Mouse (Mus musculus) spleen, adult 2 months (tissue): ENCODE results near the gene Ccdc28b. TPM values are rescaled to one million over a fixed set of nuclear protein-coding genes. Genes with fewer than 3 reads are reported as not detected.

Source experiments
- DNase-seq, 2 experiments: peaks; one replicate each; pipeline versions ENCODE4 v3.0.0 to v3.0.0-alpha.2; 2012 to 2021; ENCODE audit warnings: low spot score in 2 of 2, low read depth in 1 of 2
- H3K27ac ChIP-seq: fragments of 200-500 bp; 2 replicates; pipeline ENCODE4 v1.5.1; 2012; ENCODE audit warnings: low read length, inconsistent platforms; ENCODE audit not compliant: insufficient read depth
- H3K27me3 ChIP-seq: fragments of 200-500 bp; 2 replicates; pipeline ENCODE4 v1.6.1; 2012; ENCODE audit warnings: mild to moderate bottlenecking, moderate library complexity, low read length, inconsistent platforms; ENCODE audit not compliant: control insufficient read depth, insufficient read depth
- H3K36me3 ChIP-seq: fragments of 200-500 bp; 2 replicates; pipeline ENCODE4 v1.6.1; 2012; ENCODE audit warnings: mild to moderate bottlenecking, low read length, inconsistent platforms; ENCODE audit not compliant: control insufficient read depth, insufficient read depth
- H3K4me1 ChIP-seq: fragments of 200-500 bp; 2 replicates; pipeline ENCODE4 v1.6.1; 2011; ENCODE audit warnings: inconsistent platforms; ENCODE audit not compliant: control insufficient read depth, insufficient read depth, insufficient read length
- H3K4me3 ChIP-seq: fragments of 200-500 bp; 2 replicates; pipeline ENCODE4 v1.5.1; 2011; ENCODE audit warnings: mild to moderate bottlenecking, inconsistent platforms; ENCODE audit not compliant: insufficient read depth, insufficient read length; ENCODE audit errors: extremely low read depth
- CTCF ChIP-seq: fragments of 200-500 bp; IDR thresholded peaks from 2 replicates; pipeline ENCODE4 v1.5.1; 2011; ENCODE audit warnings: mild to moderate bottlenecking, inconsistent platforms; ENCODE audit not compliant: insufficient read depth, insufficient read length, insufficient replicate concordance; ENCODE audit errors: extremely low read depth
- POLR2A ChIP-seq: fragments of 200-500 bp; IDR thresholded peaks from 2 replicates; pipeline ENCODE4 v1.6.1; 2011; ENCODE audit warnings: low read depth, low read length, inconsistent platforms
- WGBS: fragments of 180-500 bp; shearing (Covaris S2); methylation state at CpG from one replicate; pipeline ENCODE4 v1.1.7; 2018; 5-methylcytosine and 5-hydroxymethylcytosine counted together
- polyA plus RNA-seq: library from polyadenylated mRNA; depleted of rRNA; stranded (reverse); fragments of >200 nt; gene quantifications from 2 replicates; pipeline ENCODE4 v1.2.3, GENCODE M21; 2012

Ccdc28b gene
- polyA plus RNA-seq, 1 experiment: 16.3 TPM

DNA sequence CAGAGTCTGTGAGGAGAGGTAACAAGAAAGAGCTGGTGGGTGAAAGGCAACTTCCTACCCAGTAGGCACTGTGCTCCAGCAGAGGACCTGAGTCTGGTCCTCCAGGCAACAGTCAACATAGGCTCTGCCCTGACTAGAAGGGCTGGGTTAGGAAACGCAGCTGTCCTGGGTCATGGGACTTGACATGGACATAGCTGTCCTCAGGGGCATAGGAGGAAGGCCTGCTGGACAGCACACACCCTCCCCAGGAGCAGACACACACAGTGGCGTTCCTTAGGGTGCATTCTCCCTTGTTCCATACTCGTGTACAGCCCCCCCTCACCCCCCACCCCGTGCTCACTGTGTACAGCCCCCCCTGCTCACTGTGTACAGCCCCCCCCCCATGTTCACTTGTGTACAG lies 13.3 kb downstream of the Ccdc28b start:
- Histone ChIP-seq H3K27me3 (no peaks in the 10 kb centered on the region), H3K36me3 (peaks cover 12% of the 10 kb centered on the region), H3K4me1 (peaks cover 12% of the 10 kb centered on the region; the same call in 1 of the 2 replicates), H3K4me3 (no peak overlapping the region), H3K27ac (peak overlapping the region; percentile 53)
- TF ChIP-seq CTCF (no peak), POLR2A (no peak)
- 86% methylated on average over 4 of the region's 4 CpGs for WGBS
- DNase-seq: no peak

DNA sequence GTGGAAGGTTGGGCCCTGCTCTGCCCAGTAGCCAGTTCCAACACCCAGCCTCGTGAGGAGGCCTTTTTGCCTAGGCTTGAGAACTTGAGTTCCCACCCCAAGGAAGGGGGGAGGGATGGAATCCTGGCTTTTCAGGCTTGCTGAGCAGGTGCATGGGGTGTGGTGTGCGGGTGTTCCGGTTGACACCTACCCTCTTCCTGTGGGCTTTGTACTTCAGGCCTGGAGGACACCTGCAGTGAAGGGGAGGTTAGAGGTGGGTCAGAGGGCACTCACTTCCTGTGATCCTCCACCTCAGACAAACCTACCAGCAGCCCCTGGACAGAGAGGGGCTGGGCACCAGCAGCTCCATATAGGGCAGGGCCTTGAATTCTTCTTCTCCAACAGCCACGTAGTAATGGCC lies 13.7 kb downstream of the Ccdc28b start:
- Histone ChIP-seq H3K4me3 (no peak overlapping the region), H3K4me1 (peaks cover 12% of the 10 kb centered on the region; the same call in 1 of the 2 replicates), H3K36me3 (peaks cover 13% of the 10 kb centered on the region), H3K27me3 (no peaks in the 10 kb centered on the region), H3K27ac (peak overlapping the region; percentile 53)
- TF ChIP-seq POLR2A: no peak
- no peak for DNase-seq
- WGBS: 65% methylated on average over 4 of the region's 4 CpGs

- DNase-seq: no peak
- 74% methylated on average over 12 of the region's 12 CpGs for WGBS
- H3K36me3 ChIP-seq: peaks cover 13% of the 10 kb centered on the region
- TF ChIP-seq CTCF (no peak), POLR2A (no peak)
- no peaks in the 10 kb centered on the region for H3K27me3 ChIP-seq
- H3K4me3 ChIP-seq: no peak overlapping the region
- H3K4me1 ChIP-seq: peaks cover 12% of the 10 kb centered on the region; the same call in 1 of the 2 replicates
- H3K27ac ChIP-seq: peak overlapping the region; percentile 15; the same call in 1 of the 2 replicates
Measured at GRCm38 (mm10) chr4:129609139-129609631, 14.6 kb downstream of the Ccdc28b start.

DNA sequence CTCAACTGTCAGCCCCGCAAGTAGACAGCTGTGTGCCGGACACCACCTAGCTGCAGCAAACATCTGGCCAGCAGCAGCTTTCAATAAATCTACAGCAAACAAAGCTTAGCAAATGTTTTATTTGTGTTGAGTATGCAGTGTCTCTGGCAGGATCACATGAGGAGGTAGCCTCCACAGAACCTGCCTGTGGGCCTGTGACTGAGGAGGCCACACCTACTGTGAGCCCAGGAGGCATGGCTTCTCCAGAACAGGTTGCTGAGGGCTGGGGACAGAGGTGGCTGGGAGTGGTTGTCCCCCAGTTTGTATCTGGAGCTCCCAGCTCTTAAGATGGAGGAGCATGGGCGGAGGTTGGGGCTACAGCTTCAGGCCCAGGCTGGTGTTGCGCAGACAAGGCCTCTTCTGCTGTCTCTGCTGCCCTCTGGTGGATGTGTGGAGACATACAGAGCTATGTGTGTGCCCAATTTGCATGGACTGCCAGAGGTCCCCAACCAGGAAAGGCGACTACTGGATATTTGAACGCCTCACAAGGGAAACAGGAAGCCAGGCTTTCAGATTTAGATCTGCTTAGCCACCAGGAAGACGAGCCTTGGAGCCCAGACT lies 15.2 kb downstream of the Ccdc28b start:
- Histone ChIP-seq H3K36me3 (peaks cover 16% of the 10 kb centered on the region), H3K27ac (no peak overlapping the region), H3K4me3 (no peak overlapping the region), H3K4me1 (peaks cover 12% of the 10 kb centered on the region; the same call in 1 of the 2 replicates), H3K27me3 (no peaks in the 10 kb centered on the region)
- WGBS: 42% methylated on average over 7 of the region's 7 CpGs
- DNase-seq: peak; percentile 66 to 78
- TF ChIP-seq POLR2A: no peak
- peak; percentile 91 for TF ChIP-seq CTCF

DNA sequence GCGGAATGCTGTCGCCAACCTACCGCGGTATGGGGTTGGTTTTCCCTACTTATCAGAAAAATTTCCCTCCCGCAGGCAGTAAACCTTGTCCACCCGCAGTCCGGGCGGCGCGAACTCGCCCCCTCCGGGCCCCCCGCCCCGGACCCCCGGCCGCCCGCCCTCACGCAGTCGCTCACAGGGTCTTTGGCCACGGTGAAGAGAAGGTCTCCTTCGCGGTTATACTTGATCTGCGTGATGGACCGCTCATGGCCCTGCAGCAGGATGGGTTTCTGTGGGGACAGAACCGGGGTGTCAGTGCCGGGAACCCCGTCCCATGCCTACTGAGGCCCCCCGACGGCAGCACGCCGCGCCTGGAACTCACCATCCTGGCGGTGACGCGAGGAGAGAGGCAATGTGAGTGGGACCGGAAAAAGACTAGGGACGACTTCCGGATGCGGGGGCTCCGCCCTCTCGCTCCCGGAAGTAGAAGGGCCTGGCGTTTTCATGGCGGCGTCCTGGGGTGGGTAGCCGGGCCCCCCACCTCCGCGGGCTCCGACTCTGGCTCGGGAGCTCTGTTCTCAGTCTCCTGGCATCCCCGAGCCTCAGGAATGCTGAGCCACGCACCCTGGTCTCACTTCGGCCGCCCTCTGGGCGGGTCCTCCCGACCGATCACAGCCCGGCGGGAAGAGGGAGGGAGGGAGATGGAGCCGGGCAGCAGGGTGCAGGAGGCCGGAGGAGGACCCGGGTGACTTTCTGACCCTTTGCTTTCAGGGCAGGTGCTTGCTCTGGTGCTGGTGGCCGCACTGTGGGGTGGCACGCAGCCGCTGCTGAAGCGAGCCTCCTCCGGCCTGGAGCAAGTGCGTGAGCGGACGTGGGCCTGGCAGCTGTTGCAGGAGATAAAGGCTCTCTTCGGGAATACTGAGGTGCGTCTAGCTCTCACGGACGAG lies 23.3 kb downstream of the Ccdc28b start, which contains the start of the genes Eif3i and Tmem234:
Gene Eif3i, minus strand, starts transcription at position 416 of the 926 bp plus-strand sequence.
Gene Tmem234, plus strand, starts transcription at position 436 of the 926 bp plus-strand sequence.
- TF ChIP-seq POLR2A (peak; percentile 56), CTCF (no peak)
- H3K4me1 ChIP-seq: peaks cover 3% of the 10 kb centered on the region; the same call in 1 of the 2 replicates
- H3K27me3 ChIP-seq: no peaks in the 10 kb centered on the region
- peak; percentile 68 to 80 for DNase-seq
- H3K4me3 ChIP-seq: peak within 1 kb of the TSS; percentile 94
- under 1% methylated on average over 74 of the region's 74 CpGs for WGBS
- H3K36me3 ChIP-seq: peaks cover 10% of the 10 kb centered on the region
- peak within 1 kb of the TSS; percentile 60 for H3K27ac ChIP-seq

DNA sequence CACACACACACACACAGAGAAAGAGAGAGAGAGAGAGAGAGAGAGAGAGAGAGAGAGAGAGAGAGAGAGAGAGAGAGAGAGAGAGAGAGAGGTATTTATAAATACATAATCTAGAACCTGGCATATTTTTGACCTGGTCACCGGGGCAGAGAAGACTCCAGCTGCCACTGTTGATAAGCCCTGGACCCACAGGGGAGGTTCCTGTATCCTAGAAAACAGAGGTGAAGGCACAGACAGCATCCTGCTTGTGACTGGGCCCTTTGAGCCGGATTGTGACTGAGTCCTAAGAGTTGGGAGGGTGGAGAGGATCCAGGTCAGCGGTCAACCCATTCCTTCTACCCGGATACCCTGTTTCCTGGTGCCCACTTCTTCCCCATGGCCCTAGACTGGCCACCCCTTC lies 34.9 kb downstream of the Ccdc28b start:
- Histone ChIP-seq H3K36me3 (peaks cover 21% of the 10 kb centered on the region), H3K4me3 (no peak overlapping the region), H3K4me1 (no peaks in the 10 kb centered on the region; the same call in 1 of the 2 replicates), H3K27ac (no peak overlapping the region), H3K27me3 (no peaks in the 10 kb centered on the region)
- WGBS: 64% methylated on average over 4 of the region's 4 CpGs
- no peak for TF ChIP-seq POLR2A
- TF ChIP-seq CTCF: no peak
- DNase-seq: no peak
